Mouse (Mus musculus): ENCODE data around the gene Slamf7.

DNA sequence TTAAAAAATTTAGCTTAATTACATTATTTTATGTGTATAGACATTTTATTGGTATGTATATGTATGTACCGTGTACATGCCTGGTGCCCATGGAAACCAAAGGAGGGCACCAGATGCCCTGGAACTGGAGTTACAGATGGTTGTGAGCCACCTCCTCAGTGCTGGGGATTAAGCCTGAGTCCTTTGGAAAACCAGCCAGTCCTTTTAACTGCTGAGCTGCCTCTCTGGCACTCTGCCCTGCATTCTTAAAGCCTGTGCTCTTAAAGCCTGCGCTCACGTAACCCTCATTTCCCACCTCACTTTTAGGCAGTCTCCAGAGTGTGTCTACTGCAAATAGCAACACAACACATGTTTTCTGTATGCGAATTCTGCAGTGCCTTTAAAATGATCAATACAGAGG lies 21.9 kb downstream of the Slamf7 start:
- no peak for TF ChIP-seq CTCF (IDR thresholded peaks at IDR 0.05; ENCODE audit: control insufficient read depth, insufficient read depth, insufficient read length)
- no peak for TF ChIP-seq MYOG (IDR thresholded peaks at IDR 0.05; ENCODE audit: control insufficient read depth, extremely low read depth, insufficient read length)

Data from C2C12 (cell line).